Mouse (Mus musculus): ENCODE results near the gene Dram1.
A peak's percentile ranks its signal among the peaks of the same experiment; 100 is the strongest.

Gene Dram1

DNA sequence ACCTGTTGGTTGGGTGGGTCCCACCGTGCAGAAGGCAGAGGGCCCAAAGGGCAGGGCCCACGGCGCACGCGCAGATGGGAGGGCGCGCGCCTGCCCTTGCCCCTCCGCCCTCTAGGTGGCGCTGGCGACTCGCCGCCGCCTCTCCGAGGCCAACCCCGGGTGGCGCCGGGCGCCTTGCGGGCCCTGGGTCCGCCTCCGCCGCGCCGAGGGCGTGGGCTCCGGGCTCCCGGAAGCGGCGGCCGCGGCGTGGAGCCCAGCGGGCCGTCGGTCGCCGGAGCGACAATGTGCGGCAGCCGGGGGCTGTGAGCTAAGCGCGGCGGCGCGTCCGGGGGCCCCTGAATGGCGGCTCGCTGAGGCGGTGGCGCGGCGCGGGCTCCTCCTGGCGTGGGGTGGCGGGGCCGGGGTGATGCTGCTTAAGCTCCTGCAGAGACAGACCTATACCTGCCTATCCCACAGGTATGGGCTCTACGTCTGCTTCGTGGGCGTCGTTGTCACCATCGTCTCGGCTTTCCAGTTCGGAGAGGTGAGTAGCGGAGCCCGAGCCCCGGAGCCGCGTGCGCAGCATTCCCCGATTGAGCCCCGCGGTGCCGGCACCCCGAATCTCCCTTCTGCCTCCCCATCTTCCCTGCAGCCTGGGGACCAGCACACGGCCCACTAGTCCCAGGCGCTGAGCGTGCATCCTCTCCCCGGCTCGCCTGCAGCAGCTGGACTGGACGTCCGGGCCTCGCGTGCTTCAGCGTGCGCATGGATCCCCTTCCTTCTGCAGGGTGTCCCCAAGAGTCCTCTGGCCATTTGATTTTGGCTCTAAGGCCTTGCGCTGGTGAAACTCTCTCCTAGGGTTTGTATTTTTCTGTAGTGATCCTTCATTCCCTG, at the start of gene Dram1, which contains the start of gene Gnptab:
Dram1 (minus strand) TSS at position 68 of the 873 bp plus-strand sequence.
Gnptab (plus strand) TSS at position 120 of the 873 bp plus-strand sequence.
- peak; percentile 89 for DNase-seq

DNA sequence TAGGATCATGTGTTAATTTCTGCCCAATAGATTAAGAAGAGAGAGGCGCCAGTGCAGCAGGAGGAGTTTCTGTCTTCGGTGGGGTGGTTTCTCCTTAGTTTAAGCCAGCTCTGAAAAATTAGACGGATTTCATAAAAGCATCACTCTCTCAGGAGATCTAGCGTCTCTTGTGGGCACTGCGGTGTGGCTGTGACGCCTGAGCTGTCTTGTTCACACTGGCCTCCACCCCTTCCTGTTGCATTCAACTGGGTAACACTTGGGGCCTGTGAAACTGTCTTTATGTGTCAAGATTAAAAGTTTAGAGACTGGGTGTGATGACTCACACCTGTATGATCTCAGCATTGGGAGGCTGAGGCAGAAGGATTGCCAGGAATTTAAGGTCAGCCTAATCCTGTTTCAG, 49.1 kb upstream of the Dram1 start:
- DNase-seq = no peak

DNA sequence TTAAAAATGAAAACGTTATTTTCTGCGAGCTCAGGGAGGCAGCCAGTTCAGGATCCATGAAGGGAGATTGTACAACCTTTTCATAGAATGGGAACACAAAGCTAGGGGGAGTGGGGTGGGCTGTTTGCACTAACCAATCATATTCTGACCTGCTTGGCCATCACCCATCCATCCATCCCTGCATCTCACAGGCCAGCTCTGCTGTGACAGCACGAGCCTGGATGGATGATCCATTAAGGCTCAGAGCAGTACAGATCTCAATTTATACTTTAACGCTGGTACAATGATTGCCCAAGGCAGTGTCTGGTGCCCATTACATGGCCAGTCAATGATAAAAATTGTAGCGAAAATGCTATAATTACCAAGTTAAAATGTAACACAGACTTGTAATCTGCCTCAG, 48.0 kb upstream of the Dram1 start:
- no peak for DNase-seq

DNA sequence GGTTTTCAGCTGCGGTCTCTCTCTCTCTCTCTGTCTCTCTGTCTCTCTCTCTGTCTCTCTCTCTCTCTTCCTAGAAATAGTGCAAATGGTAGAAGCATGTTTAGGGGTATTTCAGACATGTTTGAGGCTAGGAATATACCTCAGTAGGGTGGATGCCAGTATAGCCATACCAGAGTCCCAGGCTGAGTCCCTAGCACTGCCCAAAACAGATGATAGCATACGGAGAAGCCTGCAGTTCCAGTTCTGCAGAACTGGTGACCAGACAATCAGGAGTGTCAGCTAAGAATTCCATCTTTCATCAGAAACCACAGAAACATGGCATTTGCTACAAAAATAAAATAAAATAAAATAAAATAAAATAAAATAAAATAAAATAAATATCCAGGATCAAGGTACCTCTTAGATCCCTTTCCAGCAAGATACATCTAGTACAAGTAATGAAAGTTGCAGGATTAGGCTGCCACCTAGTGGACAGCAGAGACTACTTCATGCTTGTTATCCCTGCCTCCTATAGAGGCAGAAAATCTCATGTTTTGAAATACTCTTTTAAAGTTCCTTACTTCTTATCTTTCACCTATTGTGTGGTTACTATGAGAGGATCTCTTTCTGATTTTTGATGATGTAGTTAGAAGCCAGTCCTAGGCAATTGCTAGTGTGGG, 47.4 kb upstream of the Dram1 start:
- peak; percentile 44 to 61 for DNase-seq

DNA sequence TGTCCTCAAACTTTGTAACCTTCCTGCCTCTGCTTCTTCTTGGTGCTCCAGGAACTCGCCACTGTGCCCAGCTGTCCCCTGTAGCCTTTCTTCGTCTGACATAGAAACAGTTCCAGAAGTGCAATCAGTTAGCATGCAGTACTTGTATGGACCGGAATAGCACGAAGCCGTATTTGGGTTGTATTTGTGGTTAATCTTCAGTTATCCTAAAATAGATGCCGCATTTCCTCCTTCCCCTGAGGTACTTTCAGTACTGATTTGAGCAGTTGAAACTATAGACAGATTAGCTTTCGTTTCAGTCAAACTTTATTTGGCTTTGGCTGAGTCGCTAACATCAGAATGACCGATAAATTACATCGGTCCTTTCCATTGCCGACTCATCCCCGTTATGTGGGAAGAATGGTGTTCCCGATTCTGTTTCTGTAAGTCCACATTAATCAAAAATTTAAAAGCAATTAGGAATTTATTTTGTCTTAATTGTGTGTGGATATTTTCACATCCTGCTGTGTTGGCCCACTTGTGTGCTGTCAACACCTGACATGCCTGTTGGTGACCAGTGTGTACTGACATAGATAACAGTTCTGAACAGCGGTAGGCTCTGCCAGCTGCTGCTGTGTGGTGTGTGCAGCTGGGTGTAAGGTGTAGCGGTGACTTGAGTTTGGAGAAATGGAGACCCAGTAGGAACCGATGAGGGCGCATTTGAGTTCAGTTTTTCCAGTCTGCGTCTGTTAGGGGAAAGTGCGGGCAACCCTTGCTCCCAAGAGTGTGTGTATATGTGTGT, 42.0 kb upstream of the Dram1 start:
- no peak for DNase-seq

DNA sequence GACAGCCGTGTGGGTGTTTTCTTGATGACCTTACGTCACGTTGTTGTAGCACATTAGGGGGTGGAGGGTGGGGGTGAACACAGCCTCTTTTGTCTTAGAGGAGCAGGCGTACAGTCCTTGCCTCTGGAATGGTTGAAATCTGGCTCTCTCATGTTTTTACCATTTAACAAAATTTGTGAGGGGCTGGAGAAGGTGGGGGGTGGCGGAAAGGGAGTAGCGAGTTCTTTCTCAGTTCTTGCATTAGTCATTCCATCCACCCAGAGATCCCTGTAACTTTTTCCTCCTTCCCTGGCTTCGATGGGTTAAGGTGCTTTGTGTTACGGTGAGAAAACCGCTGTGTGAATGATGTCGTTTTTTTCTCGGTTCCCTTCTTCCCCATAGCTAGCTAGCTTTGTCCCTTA, 41.3 kb upstream of the Dram1 start:
- DNase-seq = no peak

DNA sequence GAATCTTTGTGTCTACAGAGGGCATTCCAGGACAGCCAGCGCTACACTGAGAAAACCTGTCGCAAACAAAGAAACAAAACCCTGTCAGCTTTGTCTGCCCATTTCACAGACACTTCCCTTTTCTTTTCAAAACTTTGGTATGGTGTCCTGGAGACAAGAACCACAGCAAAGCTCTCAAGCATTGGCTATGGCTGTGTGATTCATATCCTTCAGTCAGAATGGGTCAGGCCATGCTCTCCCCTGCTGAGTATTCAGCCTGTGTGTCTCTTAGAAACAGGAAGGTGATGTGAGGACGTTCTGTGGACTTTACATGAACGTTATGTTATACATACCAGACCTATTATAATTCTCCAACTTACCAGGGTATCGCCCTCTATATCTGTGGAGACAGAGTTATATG, 38.8 kb upstream of the Dram1 start:
- DNase-seq = no peak

DNA sequence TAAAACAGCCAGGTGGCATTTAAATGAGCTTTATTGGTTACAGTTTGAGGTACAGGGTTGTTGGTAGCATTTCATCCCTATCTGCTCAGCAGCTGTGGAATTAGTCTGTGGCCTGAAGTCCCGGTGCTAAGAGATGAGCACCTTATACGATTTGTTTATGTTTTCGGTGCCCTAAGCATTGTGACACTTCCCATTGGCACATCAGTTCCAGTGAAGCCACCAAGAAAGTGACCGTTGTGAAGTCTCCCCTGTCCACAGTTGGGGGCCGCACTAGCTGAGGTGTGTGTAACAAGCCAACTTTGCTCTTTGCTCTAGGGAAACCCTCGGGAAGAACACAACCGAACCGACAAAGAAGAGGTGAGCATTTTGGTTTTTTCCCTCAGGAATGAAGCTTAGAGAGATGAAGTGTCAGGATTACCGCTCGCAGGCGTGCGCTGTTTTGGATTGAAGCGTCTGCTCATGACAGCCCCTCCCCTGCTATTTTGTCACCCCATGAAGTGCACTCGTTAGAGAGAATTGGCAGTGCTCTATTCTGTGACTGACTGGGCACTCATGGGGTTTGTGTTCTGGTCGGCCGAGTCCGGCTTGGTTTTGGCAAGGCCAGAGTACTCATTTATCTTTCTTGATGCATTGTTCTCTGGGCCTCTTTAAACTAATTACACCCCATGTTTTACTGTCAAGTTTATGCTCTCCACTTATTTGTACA, 33.6 kb upstream of the Dram1 start:
- DNase-seq = no peak

DNA sequence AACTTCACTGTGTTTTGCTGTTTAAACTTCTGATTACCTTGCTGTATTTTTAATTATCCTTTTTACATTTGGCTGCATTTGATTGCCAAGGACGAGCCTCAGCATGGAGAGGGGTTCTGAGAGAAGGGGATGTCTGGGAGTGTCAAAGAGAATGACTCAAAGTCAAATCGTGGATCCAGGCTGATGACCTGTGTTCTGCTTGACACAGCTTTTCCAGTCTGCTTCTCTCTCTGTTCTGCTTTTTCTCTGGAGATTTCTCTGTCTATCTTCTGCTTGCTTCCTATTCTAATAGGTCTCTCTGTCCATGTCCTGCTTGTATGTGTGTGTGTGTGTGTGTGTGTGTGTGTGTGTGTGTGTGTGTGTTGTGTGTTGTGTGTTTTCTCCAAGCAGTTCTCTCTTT, 30.9 kb upstream of the Dram1 start:
- DNase-seq = no peak

DNA sequence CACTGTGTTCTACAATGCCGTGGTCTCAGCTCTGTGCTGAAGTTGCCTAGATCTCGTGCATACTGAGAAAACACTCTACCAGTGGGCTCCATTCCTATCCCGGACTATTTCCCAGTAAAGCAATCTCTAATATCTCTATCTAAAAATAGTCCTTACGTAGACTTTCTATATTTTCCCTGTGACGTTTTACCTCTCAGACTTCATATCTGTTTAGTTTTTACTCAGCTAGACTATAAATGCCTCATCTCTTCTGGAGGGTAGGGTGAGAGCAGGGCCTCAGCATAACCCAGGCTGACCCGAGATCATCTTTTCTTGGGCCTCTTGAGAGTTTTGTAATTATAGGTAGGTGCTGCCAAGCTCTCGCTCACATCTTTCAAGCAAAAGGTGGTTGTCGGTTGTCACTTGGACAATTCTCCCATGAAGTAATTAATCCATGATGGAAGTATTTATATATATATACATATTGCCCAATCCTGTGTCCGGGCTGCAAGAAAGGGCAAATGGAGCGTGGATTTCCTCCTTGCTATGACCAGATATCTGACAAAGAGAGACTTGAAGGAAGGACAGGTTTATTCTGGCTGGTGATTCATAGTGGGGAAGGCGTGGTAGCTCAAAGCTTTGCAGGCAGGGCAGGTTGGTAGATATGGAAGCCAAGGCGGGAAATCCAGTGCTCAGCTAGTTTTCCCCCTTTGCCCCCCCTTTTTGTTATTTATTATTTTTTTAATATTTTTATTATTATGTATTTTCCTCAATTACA, 29.2 kb upstream of the Dram1 start:
- DNase-seq = no peak

DNA sequence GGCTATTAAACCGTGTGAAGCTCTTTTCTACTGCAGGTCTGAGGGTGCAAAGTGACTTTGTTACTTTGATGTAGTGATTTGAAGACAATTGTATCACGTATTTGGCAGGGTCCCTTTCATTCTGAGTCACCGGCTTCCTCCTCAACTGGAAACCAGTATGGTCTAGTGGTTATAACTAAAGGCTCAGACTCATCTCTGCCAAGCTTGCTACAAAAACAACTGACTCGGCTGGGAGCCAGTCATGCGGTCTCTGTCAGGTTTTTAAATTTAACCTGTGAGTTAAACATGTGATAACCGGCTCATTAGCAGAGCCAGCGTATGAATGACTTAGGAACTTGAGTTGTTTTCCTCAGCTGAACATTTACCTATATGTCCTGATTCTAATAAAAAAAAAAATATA, 26.9 kb upstream of the Dram1 start:
- peak; percentile 34 for DNase-seq

DNA sequence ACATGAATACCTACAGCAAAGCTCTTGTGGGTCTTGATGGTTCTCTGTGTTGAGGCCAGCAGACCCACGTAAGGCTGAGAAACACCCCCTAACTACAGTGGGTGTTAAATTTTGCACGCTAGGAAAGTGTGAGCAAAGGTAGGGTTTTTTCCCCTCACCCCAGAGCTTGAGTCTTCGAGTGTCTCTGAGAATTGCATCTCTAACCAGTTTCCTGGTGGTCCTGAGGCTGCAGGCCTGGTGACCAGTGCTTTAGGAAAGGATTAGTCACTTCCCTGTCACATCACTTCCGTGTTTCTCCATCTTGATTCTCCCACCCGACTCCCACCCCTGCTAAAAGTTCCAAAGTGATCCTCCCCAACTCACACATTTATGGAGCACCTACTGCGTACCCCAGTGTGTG, 25.3 kb upstream of the Dram1 start:
- DNase-seq = no peak

DNA sequence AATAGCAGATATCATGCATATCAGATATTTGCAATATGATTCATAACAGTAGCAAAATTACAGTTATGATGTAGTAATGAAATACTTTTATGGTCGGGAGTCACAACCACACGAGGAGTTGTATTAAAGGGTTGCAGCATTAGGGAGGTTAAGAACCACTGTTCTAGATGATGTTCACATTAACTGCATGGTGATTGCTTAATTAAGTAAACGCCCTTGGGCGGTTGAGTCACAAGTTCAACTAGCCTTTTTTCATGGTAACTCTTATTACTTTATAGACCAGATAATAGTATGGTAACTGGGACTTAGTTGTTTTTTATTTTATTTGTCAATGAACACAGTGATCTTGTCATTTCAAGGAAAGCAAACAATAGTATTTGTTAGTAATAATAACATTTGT, 24.1 kb upstream of the Dram1 start:
- DNase-seq = no peak

DNA sequence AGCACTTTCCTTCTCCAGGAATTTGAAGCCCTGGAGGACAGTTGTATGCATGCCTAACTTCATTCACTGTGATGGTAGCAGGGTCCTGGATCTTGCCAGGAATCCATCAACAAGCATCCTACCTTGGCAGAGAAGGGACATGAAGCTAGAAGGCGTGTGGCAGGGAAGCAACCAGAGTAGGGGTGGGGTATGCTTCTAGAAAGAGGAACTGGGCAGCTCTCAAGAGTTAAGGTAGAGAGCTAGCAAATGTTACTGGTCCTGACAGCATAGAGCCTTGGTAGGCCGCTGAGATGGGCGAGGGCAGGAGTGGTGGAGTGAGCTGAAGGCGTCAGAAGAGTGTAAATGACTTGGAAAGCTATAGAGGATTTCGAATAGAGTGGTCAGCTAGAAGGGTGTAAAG, 20.4 kb upstream of the Dram1 start:
- DNase-seq = no peak

DNA sequence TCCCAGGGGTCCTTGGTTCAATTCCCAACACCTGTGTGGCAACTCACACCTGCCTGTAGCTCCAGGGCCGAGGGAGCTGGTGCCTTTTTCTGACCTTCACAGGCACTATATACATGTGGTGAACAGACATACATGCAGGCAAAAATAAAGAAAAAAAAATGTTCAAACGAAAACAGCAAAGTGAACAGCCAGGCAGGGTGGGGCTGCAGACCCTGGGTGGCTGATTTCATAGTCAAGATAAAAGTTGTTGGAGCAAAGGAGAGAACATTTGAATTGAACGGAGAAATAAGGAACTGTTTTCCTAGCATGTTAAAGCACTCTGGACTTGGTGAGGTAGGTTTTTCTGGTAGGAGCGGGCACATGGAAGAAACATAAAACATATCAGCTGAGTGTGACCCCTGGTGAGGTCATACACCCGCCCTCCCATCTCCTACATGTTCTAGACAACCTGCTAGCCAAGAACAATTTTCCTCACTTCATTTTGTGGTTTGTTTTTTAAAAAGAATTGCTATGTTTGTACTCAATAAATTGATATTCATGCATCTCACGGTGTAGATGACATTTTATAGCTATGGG, 19.9 kb upstream of the Dram1 start:
- no peak for DNase-seq

DNA sequence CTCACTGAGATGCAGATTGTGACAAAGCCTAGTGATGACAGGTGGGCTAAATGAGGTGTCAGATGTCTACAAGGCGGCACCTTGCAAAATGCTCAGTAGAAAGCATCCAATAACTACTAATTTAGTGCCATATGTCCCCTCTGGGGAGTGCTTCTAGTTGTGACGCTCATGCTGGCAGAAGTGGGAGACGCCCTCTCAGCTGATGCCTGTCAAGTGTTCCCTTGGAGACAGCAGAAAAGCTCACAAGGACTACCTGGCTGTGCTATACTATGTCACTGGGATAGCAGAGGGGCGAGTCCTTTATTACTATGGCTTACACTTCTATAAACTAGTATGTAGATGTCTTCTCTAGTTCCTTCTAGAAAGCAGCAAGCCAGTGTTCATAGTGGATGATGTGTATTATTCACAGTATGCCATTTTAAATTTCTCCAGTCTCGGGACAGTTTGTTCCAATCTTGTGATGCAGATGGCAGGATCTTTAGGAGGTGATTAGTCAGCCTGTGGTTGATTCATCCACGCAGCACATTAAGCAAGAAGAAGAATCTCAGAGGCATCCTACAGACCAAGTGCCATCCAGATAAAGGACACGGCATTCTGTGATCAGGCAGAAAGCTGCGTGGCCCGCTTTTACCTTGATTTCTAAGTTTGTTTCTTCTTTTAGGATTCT, 13.4 kb upstream of the Dram1 start:
- DNase-seq = no peak

DNA sequence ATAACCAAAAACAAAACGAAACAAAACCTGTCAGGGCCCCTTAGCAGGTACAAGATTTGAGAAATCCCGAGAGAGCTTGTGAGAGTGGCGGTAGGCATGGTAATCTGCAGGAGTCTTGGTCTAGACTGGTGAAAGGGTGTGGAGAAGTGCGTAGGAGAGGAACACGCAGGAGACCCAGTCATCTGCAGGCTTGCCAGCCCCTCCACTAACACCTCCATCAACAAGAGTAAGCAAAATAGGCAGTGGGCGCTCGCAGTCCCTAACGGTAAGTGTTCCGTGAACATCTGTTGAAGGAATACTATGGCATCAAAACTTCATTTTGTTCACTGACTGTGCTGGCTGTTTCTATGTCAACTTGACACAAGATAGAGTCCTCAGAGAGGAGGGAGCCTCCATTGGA, 12.6 kb upstream of the Dram1 start:
- no peak for DNase-seq

DNA sequence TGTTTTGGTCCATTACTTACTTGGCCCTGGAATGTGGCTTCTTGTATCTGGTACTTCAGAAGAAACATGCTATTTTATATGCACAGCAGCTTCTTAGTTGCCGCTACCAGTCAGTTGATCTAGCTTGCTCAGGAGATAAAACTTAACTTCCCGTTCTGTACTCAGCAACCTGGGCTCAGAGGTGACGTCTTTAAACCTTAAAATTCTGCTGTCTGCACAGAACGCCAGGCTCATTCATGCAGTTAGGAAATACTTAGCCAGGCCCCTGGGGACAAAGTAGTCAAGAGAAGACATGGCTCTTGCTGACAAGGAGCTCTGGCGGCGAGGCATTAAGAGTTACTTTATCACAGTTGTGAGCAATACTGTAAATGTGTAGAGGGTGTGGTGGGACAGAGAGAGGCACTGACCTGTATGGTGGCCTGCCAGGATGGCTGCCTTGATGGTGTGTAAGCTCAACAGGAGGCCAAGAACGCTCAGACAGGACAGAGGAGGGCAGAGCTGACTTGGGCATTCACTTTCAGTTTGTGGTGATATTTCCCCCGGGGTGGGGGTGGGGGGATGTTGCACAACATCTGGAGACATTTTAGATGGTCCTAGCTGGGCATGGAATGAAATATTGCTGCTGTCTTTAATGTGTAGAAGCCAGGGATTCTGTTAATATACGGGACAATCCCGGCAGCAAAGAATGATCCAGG, 11.4 kb upstream of the Dram1 start:
- DNase-seq = no peak

DNA sequence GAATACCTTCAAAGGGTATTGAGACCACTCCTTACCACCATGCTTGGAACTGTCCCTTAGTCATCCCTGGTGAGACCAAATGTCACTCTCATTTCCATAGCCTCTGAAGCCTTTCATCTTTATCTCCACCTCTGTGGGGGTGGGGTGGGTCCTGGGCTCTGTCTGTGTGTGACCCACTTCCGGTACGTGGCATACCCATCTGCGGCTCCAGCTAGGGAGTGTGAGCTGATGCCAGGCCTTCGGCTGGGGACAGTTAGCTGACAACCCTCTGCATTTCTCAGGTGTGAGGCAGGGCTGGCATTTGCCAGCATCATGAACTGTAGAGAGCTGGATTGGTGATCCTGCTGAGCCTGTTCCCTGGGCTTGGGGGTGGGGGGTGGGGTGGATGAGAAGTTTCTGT, 10.7 kb upstream of the Dram1 start:
- no peak for DNase-seq

DNA sequence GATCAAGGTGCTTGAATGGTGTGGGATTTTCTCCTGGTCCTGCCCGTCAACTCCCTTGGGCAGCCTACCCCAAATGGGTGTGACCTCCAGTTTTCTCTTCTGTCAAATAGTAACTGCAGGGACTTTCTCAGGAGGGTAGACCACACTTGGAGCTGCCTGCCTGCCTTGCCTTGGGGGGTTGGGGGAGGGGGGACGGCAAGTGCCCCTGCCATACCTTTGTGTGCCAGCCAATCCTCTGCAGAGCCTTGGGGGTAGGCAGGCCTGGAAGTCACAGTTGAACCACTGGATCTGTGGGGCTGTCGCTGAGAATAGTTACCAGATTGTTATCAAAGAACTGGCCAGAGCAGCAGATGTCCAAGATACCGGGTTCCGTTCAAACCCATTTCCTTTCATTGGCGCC, 7.4 kb upstream of the Dram1 start:
- no peak for DNase-seq

DNA sequence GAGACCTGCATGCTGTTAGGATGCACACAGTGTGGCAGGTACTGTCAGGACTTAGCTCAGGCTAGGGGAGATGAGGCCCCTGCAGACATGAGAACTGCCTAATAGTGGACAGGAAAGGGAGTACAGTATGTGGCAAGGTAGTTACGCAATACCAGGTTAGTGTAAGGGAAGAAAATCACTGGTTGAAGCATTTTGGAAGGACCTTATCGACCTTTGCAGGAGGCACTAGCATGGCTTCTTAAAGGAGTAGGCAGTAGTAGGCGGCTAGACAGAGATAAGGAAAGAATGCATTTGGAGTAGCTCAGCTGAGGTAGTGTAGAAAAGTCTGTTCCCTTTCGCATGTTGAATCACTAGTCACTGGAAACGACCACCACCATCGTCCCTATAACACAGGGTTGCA, 6.9 kb upstream of the Dram1 start:
- no peak for DNase-seq

Measured in cerebellum, postnatal 36 days (tissue).